Mouse (Mus musculus): ENCODE results near the gene Mxd4. TPM values are rescaled to one million over a fixed set of nuclear protein-coding genes. Genes with fewer than 3 reads are reported as not detected.

Gene Mxd4
- 105 and 107 TPM in 2 replicates for polyA plus RNA-seq (2012; rRNA removed; ENCODE audit: low replicate concordance)

DNA sequence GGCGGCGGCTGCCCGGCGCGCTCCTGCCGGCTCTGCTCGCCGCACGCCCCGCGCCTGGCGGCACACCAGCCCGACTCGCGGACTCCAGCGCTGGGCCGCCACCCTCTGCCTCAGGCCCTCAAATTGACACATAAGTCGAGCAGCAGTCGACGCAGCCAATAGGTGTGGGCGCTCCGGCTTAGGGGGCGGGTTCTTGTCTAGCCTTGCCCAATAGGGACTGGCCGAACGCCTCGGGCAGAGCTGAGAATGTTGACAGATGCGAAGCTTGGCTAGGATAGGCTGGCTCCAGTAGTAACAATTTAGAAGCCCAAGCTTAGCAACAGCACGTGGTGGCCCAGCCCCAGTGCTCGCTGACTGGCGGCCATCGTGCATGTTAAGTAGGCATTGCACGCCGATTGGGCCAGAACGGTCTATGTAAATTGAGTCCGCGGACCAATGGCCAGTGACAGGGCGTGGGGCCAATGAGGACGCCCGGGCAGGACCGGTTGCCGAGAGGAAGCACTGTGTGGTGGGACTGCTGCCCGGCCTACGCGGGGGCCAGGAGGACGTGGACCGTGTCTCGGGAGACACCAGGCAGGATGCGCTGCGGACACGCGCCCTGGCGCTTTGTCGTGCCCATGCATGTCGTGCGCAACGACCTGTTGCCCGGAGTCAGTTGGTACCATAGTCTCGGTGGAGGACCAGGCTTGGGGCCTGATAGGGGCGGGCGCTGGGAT, at the start of gene Mxd4:
TSS of gene Mxd4 (minus strand) at position 120 of the 716 bp plus-strand sequence.

DNA sequence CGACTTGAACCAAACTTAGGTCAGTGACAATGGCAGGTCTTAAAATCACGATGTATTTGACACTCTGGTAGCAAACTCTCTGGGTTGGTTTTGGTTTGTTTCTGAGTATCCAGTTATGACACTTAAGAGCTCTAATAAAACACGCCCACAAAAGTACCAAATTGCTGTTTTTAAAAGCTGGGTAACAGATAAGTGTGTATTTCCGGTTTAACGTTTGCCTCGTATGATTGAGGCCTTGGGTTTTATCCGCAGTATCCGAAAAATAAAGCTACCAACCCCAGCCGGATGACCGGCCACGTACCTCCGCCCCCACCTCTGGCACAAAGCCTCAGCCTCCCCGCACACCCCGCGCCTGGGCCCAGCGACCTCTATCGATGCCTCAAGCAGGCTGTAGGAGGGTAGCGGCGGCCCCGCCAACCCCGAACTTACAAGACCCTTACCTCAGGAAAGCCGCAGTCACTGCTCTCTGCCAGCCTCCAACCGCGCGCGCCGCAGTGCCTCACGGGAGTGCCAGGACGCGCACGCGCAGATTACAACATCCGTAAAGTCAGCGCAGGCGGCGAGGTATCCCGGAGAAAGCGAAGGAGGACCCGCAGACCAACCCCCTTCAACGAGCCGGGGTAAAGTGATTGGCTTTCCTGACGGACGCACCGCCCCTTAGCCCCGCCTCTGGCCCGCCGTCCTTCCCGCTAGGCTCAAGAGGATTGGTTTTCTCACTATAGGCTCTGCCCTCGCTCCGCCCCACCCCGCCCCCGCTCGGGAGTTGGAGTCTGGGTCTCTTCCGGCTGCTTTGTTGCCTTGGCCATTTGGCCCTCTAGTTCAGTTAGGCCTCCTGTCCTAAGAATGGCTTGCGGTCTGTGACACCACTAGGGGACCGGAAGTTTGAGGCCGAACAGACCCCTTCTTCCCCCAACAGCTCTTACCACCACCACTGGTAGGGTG, 18.3 kb downstream of the Mxd4 start, which contains the start of the genes Poln and Haus3:
TSS of gene Poln (minus strand) at position 499 of the 942 bp plus-strand sequence.
TSS of gene Haus3 (minus strand) at position 578 of the 942 bp plus-strand sequence.

Other genes with a start within 250 kb of the Mxd4 start
- 8.6 and 11.1 TPM in 2 replicates for gene Gm1673, start 204.3 kb downstream of the Mxd4 start, polyA plus RNA-seq (2012; rRNA removed; ENCODE audit: low replicate concordance)
- 0.26 and 1.4 TPM in 2 replicates for gene Nat8l, start 191.7 kb downstream of the Mxd4 start, polyA plus RNA-seq (2012; rRNA removed; ENCODE audit: low replicate concordance)
- gene Poln, start 18.3 kb downstream of the Mxd4 start, polyA plus RNA-seq (2012; rRNA removed; ENCODE audit: low replicate concordance): 0.17 TPM in 1 of 2 replicates, not detected in the other
- gene Haus3, start 18.2 kb downstream of the Mxd4 start, polyA plus RNA-seq (2012; rRNA removed; ENCODE audit: low replicate concordance): 0.07 and 0.09 TPM in 2 replicates
- 1.4 and 2.6 TPM in 2 replicates for gene Zfyve28, start 100.7 kb upstream of the Mxd4 start, polyA plus RNA-seq (2012; rRNA removed; ENCODE audit: low replicate concordance)
- gene Cfap99, start 100.9 kb upstream of the Mxd4 start, polyA plus RNA-seq (2012; rRNA removed; ENCODE audit: low replicate concordance): not detected in 2 replicates
- gene Rnf4, start 148.6 kb upstream of the Mxd4 start, polyA plus RNA-seq (2012; rRNA removed; ENCODE audit: low replicate concordance): 18.7 and 19.7 TPM in 2 replicates
- 12.9 and 15.7 TPM in 2 replicates for gene Fam193a, start 182.2 kb upstream of the Mxd4 start, polyA plus RNA-seq (2012; rRNA removed; ENCODE audit: low replicate concordance)